Mouse (Mus musculus): ENCODE results near the gene Pnrc2.

Gene Pnrc2

GRCm38 (mm10) chr4:135891539-135891938 is 17.9 kb upstream of the Pnrc2 start:
- DNase-seq (ENCODE audit: low spot score): no peak

GRCm38 (mm10) chr4:135889884-135890283 is 16.2 kb upstream of the Pnrc2 start:
- DNase-seq (ENCODE audit: low spot score): no peak

DNA sequence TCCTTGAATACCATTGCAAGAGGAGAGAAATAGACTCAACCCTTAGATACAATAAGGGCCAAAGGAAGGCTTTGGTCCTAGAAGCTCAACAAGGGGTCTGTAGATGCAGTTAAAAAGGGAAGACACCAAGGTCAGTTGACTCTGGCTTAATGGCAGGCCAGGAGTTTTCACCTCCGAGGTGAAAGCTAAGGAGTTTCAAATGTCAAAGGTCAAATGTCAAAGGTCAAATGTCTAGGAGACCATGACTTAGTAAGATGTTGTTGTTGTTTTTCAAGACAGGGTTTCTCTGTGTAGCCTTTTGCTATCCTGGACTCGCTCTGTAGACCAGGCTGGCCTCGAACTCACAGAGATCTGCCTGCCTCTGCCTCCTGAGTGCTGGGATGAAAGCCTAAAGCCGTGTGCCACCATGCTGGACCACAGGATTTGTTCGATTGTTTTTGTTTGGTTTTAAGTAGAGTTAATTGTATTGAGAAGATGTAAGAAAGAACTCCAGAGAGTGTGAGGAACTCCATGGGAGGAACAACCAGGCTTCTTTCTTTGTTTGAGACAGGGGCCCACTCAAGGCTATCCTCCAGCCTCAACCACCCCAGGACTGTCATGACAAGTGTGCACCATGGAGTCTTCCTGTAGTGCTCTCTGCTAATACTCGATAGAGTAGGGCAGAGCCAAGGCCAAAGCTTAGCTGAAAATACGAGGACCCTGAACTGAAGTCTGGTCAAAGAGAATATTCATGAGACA is 15.7 kb upstream of the Pnrc2 start:
- DNase-seq (ENCODE audit: low spot score): no peak

GRCm38 (mm10) chr4:135888448-135889057 is 14.9 kb upstream of the Pnrc2 start:
- no peak for DNase-seq (ENCODE audit: low spot score)

DNA sequence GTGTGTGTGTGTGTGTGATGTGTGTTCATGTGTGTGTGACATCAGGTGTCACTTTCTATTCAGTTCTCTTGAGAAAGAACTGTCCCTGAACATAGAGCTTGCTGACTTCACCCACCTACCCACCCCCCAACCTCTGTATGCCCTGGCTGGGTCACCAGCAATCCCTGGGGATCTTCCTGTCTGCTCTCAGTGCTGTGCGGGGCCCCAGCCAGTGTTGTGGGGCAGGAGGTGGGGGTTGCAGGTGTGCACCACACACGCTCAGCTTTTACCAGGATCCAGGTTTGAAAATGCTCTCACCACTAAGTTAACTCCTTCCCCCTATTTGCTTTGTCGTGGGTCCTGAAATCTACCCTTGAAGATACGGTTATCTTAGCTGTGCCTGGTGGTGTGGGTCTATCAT is 12.5 kb upstream of the Pnrc2 start:
- no peak for DNase-seq (ENCODE audit: low spot score)

DNA sequence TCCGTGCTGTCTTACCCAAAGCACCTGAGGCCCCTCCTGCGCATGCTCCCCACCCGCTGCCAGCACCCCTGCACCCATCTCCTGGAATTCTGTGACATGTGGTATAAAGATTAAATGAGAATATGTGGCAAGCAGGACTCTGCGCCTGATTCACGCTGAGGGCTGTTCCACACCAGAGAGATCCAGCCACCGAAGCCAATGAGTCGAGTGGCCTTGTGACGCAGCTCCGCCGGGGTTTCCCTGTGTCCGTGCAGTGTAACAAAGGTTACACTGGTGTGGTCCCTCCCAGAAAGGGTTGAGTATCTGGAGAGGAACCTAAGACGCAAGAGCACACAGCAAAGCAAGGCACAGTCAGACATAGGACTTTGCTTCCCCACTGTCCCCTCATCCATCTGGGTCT is 12.0 kb upstream of the Pnrc2 start:
- DNase-seq (ENCODE audit: low spot score): no peak

GRCm38 (mm10) chr4:135884531-135884930 is 10.9 kb upstream of the Pnrc2 start:
- no peak for DNase-seq (ENCODE audit: low spot score)

- DNase-seq (ENCODE audit: low spot score): no peak
Observed at GRCm38 (mm10) chr4:135883881-135884516, 10.3 kb upstream of the Pnrc2 start.

GRCm38 (mm10) chr4:135883401-135883851 is 9.8 kb upstream of the Pnrc2 start:
- DNase-seq (ENCODE audit: low spot score): no peak

GRCm38 (mm10) chr4:135882023-135882422 is 8.4 kb upstream of the Pnrc2 start:
- no peak for DNase-seq (ENCODE audit: low spot score)

DNA sequence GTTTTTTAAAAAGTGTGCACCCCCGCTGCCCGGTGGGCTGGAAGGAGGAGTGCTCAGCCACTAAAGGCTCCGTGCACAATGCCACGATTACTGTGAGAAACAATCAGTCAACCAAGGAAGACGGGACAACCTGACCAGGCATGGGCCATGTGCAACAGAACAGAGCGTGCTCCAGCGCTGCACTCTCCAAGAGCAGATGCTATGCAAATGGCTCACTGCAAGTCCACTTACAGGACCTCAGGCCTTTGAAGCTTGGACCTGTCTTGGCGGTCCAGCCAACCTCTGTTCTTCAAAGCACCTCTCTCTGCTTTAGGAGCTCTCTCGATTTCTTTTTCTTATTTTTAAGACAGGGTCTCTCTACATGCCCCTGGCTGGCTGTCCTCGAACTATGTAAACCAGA is 6.9 kb upstream of the Pnrc2 start:
- no peak for DNase-seq (ENCODE audit: low spot score)

- DNase-seq (ENCODE audit: low spot score): no peak
Observed at GRCm38 (mm10) chr4:135880018-135880417, 6.4 kb upstream of the Pnrc2 start.

- no peak for DNase-seq (ENCODE audit: low spot score)
Observed at GRCm38 (mm10) chr4:135879021-135879420, 5.4 kb upstream of the Pnrc2 start.

DNA sequence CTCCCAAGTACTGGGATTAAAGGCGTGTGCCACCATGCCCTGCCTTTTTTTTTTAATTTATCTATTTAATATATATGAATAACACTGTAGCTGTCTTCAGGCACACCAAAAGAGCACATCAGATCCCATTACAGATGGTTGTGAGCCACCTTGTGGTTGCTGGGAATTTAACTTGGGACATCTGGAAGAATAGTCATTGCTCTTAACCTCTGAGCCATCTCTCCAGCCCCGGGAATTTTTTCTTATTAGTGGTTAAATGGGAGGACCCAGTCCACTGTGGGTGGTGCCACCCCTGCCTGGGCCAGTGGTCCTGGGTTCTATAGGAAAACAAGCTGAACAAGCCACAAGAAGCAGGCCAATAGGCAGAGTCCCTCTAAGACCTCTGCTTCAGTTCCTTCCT is 4.1 kb upstream of the Pnrc2 start:
- no peak for DNase-seq (ENCODE audit: low spot score)

DNA sequence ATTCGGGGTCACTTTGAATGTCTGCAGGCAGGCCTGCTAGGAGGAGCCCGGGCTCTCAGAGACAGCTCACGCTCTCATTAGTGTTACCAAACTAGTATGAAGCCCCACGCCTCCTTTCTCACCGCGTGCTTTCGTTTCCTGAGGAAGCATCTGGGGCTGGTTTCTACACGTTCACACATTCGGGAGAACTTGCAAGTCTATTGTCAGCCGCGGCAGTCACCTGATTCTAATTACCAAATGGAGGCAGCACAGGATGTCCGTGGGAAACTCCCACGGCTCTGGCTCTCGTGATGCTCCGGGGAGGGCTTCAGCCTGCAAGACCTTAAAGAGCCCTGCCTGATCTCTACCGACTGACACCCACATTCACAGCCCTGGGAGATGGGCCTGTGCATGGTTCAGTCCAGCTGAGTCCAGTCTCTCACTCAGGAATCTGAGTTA is 3.0 kb upstream of the Pnrc2 start:
- DNase-seq (ENCODE audit: low spot score): no peak

DNA sequence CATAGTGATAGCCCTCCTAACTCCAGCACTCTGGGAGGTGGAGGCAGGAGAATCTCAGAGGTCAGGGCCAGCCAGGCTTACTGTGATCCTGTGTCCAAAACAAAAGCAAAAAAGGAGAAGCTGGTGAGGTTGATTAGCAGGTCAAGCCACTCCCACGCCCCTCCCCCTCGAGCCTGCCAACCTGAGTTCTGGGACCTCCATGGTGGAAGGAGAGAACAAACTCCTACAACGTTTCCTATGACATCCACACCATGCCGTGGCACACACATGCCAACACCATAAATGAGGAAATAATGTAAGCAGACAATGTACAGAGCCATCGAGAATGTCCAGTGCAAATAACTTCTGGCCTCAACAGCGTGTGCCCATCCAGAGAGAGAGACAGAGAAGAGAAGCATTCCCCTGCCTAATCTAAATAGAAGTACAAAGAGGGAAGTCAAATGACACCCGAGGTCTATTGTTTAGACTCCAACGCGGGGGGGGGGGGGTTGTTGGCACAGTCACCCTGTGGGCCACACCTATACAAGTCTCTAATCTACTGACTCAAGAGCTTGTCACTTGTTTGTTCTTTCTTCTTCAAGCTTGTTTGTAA is 2.4 kb upstream of the Pnrc2 start:
- DNase-seq (ENCODE audit: low spot score): no peak

DNA sequence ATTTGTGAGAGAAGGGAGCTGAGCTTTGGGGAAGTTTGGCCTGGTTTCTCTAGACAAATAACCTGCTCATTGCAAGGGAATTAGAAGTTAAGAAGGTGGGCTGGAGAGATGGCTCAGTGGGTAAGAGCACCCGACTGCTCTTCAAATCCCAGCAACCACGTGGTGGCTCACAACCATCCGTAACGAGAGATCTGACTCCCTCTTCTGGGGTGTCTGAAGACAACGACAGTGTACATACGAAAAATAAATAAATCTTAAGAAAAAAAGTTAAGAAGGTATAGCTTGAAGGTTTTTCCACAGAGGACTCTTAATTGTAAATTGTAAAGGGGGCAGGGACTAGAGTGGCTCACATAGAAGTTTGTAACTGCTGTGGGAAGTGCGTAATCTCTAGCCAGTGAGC is 1.9 kb upstream of the Pnrc2 start:
- DNase-seq (ENCODE audit: low spot score): no peak

GRCm38 (mm10) chr4:135874564-135875535 is 1.2 kb upstream of the Pnrc2 start:
- no peak for DNase-seq (ENCODE audit: low spot score)

- no peak for DNase-seq (ENCODE audit: low spot score)
Observed at GRCm38 (mm10) chr4:135872589-135873391, 860 bp downstream of the Pnrc2 start.

- no peak for DNase-seq (ENCODE audit: low spot score)
Observed at GRCm38 (mm10) chr4:135872015-135872414, 1.6 kb downstream of the Pnrc2 start.
